Mouse (Mus musculus): ENCODE results near the gene Tmem108. TPM values are rescaled to one million over a fixed set of nuclear protein-coding genes. Genes with fewer than 3 reads are reported as not detected.
A peak's percentile ranks its signal among the peaks of the same experiment; 100 is the strongest.

Tmem108 gene
- polyA plus RNA-seq, 1 experiment = 1.9 TPM

DNA sequence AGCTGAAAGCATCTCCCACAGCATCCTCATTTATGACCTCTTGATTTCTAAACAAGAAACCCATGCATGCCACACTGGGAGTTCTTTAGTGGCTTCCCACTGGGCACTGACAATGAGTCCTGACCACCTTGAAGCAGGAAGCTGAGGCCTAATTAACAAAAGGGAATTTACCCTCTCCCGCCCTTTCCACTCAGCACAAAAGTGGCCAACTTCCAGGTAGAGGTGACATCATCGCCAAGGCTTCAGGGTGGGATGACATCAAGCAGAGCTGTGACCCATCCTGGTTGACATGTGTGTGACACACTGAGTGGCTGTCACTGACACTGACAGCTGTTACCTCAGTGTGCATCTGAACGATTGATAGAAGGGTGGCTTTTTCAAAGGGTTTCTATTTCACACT lies 124.8 kb downstream of the Tmem108 start:
- DNase-seq (ENCODE audit: low read depth) = no peak

DNA sequence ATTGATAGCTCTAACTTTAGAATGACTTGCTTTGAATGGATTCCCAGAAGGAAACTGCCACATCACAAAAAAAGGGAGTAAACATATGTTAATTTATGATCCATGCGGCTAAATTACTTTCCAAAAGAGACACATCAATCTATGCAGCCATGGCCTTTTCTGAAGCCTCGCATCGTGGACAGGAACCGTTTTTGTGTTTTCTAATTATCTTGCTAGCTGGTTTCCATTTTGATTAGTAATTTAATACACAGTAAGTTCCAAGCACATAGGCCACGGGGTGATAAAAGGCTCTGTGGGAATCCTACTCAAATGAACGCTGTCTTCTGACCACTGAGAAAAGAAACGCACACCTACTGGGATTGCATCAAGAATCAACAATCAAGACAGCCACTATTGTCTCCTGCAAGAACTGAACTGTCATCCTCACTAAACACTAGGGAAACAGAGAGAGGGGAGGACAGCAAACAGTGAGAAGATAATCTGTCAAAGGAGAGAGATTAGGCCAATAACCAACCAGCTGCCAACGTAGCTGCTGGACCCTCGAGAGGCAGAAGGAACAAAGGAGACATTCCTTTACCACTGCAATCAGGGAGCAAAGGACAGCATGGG lies 132.7 kb downstream of the Tmem108 start:
- no peak for DNase-seq (ENCODE audit: low read depth)

GRCm38 (mm10) chr9:103627404-103627900 lies 134.2 kb downstream of the Tmem108 start:
- DNase-seq (ENCODE audit: low read depth) = no peak

GRCm38 (mm10) chr9:103626156-103626555 lies 135.5 kb downstream of the Tmem108 start:
- no peak for DNase-seq (ENCODE audit: low read depth)

DNA sequence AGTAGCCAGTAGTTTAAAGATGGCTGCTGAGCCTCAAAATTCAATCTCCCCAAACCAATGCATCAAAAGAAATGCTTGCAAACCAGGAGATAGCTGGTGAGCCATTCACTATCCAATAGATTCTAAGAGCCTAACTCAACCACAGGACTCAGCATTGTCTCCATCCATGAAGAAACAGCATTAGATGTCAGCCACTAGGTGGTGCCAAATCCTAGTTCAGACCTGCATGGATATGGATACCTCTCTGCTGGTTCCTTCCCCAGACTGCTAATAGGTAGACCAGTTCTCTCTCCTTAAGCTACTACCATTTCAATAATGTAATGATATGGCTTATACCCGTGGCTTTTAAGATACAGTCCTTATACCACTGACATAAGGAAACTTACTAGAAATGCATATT lies 137.0 kb downstream of the Tmem108 start:
- no peak for DNase-seq (ENCODE audit: low read depth)

- DNase-seq (ENCODE audit: low read depth) = no peak
These were observed 137.9 kb downstream of the Tmem108 start for GRCm38 (mm10) chr9:103623560-103624316.

DNA sequence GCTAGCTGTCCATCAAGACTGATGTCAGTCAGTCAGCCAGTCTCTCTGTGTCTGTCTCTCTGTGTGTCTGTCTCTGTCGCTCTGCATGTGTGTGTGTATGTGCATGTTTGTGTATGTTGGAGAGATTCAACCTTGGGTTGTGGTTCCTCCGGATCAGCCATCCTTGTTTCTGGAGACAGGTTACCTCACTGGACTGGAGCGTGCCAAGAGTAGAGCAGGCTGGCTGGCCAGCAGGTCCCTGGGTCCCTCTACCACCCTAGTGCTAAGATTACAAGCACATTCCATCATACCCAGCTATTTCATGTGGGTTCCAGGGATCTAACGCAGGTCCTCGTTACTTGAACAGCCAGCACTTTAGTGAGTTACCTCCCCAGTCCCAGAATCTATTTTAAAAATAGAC lies 138.6 kb downstream of the Tmem108 start:
- DNase-seq (ENCODE audit: low read depth) = no peak

DNA sequence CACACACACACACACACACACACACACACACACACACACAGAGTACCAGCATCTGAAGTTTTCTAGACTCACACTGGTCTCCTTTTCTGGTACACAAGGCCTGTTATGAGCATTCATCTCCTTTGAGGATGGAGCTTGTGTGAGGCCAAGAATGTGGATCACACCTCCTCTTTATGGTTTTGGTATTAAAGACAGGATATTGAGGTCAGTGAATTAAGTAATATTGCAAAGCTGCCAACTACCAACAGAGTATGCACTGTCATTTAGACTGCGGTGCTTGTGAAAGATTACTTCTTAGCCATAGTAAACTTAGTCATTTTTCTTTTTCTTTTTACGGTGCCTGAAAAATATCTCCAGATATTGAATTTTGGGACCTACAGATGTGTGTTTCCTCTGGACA lies 139.8 kb downstream of the Tmem108 start:
- no peak for DNase-seq (ENCODE audit: low read depth)

- DNase-seq (ENCODE audit: low read depth) = no peak
These were observed 141.0 kb downstream of the Tmem108 start for GRCm38 (mm10) chr9:103620517-103621212.

- no peak for DNase-seq (ENCODE audit: low read depth)
These were observed 147.4 kb downstream of the Tmem108 start for GRCm38 (mm10) chr9:103614260-103614659.

GRCm38 (mm10) chr9:103608161-103609058 lies 153.2 kb downstream of the Tmem108 start:
- DNase-seq (ENCODE audit: low read depth) = no peak

DNA sequence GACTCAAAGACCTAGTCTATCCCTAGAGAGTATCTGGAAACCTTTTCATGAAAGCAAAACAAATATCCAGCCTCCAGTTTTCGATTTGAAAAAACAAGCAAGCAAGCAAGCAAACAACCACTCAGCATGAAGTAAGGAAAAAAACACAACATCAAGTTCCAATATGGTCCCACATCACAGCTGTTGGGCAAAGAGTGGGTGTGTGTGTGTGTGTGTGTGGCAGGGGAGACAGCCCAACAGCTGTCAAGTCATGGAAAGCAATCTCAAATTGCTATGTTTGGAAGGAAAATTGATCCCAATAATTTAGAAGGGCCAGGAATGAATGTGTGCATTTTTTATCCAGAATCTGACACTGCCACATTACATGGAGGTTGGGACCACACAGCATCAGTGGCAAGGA lies 155.6 kb downstream of the Tmem108 start:
- DNase-seq (ENCODE audit: low read depth) = no peak

DNA sequence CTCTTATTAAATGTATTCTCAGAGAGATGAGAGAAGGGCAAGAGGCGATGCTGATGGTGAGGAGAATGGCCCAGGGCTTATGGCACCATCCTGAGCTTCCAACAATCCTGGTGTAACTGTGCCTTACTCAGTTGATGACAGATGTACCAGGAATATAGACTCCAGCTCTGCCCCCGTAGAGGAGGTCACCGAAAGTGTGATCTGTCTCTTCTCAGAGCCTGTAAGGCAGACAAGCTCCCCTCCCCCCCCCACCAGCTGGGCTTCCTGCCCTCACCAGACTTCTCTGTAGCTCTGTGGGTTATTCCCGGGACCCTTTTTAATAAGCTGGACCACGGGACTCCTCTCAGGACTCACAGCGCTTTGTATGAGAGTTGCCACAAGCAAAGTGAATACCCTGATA lies 157.8 kb downstream of the Tmem108 start:
- DNase-seq (ENCODE audit: low read depth) = no peak

DNA sequence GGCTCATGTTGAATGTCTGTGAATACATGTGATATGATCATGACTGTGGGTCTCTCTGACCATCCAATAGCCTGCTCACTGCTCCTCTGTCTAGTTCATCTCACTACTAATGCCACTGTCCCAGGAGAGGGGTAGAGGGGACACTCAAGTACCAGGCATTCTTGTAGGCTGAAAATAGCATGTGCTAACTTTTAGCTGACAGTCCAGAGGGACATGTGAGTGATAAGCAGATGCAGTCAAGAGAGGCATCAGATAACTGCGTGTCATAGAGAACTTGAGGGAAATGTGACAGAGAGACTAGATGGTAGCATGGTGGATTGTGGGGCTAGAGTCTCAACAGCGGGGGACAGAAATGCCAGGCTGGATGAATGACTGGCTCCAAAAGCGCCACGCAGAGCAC lies 159.8 kb downstream of the Tmem108 start:
- no peak for DNase-seq (ENCODE audit: low read depth)

- DNase-seq (ENCODE audit: low read depth) = no peak
These were observed 160.8 kb downstream of the Tmem108 start for GRCm38 (mm10) chr9:103600834-103601233.

- DNase-seq (ENCODE audit: low read depth) = no peak
These were observed 161.7 kb downstream of the Tmem108 start for GRCm38 (mm10) chr9:103599908-103600307.

DNA sequence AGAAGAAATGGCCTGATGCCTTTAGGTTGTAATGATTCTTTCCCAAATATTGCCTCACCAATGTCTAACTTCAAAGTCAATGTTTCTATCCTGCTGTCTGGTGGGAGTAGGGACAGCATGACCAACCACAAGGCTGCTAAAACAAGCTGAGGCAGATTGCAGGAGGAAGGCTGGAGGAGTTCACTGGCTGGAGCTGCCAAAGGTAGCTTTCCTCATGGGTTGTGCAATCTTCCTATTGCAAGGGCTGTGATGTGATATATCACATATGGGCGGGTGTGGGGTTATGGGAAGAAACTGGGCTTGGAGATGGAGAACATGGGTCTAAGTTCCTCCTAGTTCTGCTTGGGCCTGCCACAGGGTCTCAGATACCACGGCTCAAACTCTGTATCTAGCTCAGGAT lies 163.8 kb downstream of the Tmem108 start:
- DNase-seq (ENCODE audit: low read depth) = peak; percentile 85

- DNase-seq (ENCODE audit: low read depth) = no peak
These were observed 166.3 kb downstream of the Tmem108 start for GRCm38 (mm10) chr9:103595190-103595837.

GRCm38 (mm10) chr9:103594423-103595189 lies 167.0 kb downstream of the Tmem108 start:
- no peak for DNase-seq (ENCODE audit: low read depth)

- no peak for DNase-seq (ENCODE audit: low read depth)
These were observed 168.6 kb downstream of the Tmem108 start for GRCm38 (mm10) chr9:103593079-103593478.

Measured in gonadal fat pad, adult 2 months (tissue).